Mouse (Mus musculus) midbrain, embryonic 13.5 days (tissue): Measurements from ENCODE around the gene 1700019D03Rik. TPM values are rescaled to one million over a fixed set of nuclear protein-coding genes. Genes with fewer than 3 reads are reported as not detected.

Experiments used
- ATAC-seq: fragments of 200-750 bp; cut with Nextera tagmentation; 2 replicates; pipeline ENCODE4 v1.8.0; 2017; ENCODE audit warnings: mild to moderate bottlenecking, moderate TSS enrichment, moderate library complexity
- H3K27ac ChIP-seq: fragments of 300-500 bp; sonication (generic); 2 replicates; pipeline ENCODE4 v1.5.1; 2015; ENCODE audit warnings: inconsistent platforms, mild to moderate bottlenecking, moderate library complexity
- H3K27me3 ChIP-seq: fragments of 300-500 bp; sonication (generic); 2 replicates; pipeline ENCODE4 v1.6.1; 2015; ENCODE audit warnings: mild to moderate bottlenecking, inconsistent platforms
- H3K36me3 ChIP-seq: fragments of 300-500 bp; sonication (generic); 2 replicates; pipeline ENCODE4 v1.6.1; 2015; ENCODE audit warnings: mild to moderate bottlenecking, inconsistent platforms
- H3K4me1 ChIP-seq: fragments of 300-500 bp; sonication (generic); replicated peaks from 2 replicates; pipeline ENCODE4 v1.6.1; 2015; ENCODE audit warnings: inconsistent platforms
- H3K4me2 ChIP-seq: fragments of 300-500 bp; sonication (generic); replicated peaks from 2 replicates; pipeline ENCODE4 v1.6.1; 2015; ENCODE audit warnings: moderate library complexity, mild to moderate bottlenecking, inconsistent platforms
- H3K4me3 ChIP-seq: fragments of 300-500 bp; sonication (generic); replicated peaks from 2 replicates; pipeline ENCODE4 v1.5.1; 2015; ENCODE audit warnings: mild to moderate bottlenecking, inconsistent platforms
- H3K9ac ChIP-seq: fragments of 300-500 bp; sonication (generic); replicated peaks from 2 replicates; pipeline ENCODE4 v1.6.1; 2015; ENCODE audit warnings: mild to moderate bottlenecking, inconsistent platforms
- H3K9me3 ChIP-seq: fragments of 300-500 bp; sonication (generic); 2 replicates; pipeline ENCODE4 v1.6.1; 2016; ENCODE audit warnings: mild to moderate bottlenecking, inconsistent platforms
- WGBS: fragments of 180-500 bp; shearing (Covaris S2); methylation state at CpG from one replicate; pipeline ENCODE4 v1.1.7; 2015; 5-methylcytosine and 5-hydroxymethylcytosine counted together
- polyA plus RNA-seq: library from polyadenylated mRNA; unstranded; fragments of >200 nt; fragmentation: Nextera tagmentation; extraction: Ambion mirVana; gene quantifications from 2 replicates; pipeline ENCODE4 v1.2.1, GENCODE M21; 2015

The 1700019D03Rik gene
- polyA plus RNA-seq, 1 experiment from 2014 or later = 0.83 TPM

GRCm38 (mm10) chr1:53015606-53016005 lies 4.4 kb downstream of the 1700019D03Rik start:
- 58% methylated on average over 5 of the region's 5 CpGs for WGBS
- H3K4me2 ChIP-seq = no peak overlapping the region
- no peak for ATAC-seq

GRCm38 (mm10) chr1:53014716-53015115 lies 5.3 kb downstream of the 1700019D03Rik start:
- H3K9me3 ChIP-seq = no peaks in the 10 kb centered on the region
- H3K36me3 ChIP-seq = no peaks in the 10 kb centered on the region
- H3K4me1 ChIP-seq = no peaks in the 10 kb centered on the region
- no peak overlapping the region for H3K9ac ChIP-seq
- ATAC-seq = no peak
- no peaks in the 10 kb centered on the region for H3K27me3 ChIP-seq
- WGBS = 94% methylated on average over 6 of the region's 6 CpGs
- H3K4me3 ChIP-seq = no peak overlapping the region
- no peak overlapping the region for H3K27ac ChIP-seq
- no peak overlapping the region for H3K4me2 ChIP-seq

More at GRCm38 (mm10) chr1:53015606-53016005, 4.4 kb downstream of the 1700019D03Rik start:
- no peak overlapping the region for H3K27ac ChIP-seq
- H3K9ac ChIP-seq = no peak overlapping the region
- H3K36me3 ChIP-seq = no peaks in the 10 kb centered on the region
- H3K9me3 ChIP-seq = no peaks in the 10 kb centered on the region
- no peaks in the 10 kb centered on the region for H3K4me1 ChIP-seq
- no peaks in the 10 kb centered on the region for H3K27me3 ChIP-seq
- no peak overlapping the region for H3K4me3 ChIP-seq

- no peak overlapping the region for H3K27ac ChIP-seq
- no peaks in the 10 kb centered on the region for H3K4me1 ChIP-seq
- H3K9ac ChIP-seq = no peak overlapping the region
- ATAC-seq = no peak
- no peak overlapping the region for H3K4me3 ChIP-seq
- no peaks in the 10 kb centered on the region for H3K9me3 ChIP-seq
- no peaks in the 10 kb centered on the region for H3K36me3 ChIP-seq
- H3K4me2 ChIP-seq = no peak overlapping the region
- H3K27me3 ChIP-seq = no peaks in the 10 kb centered on the region
- 69% methylated on average over 5 of the region's 5 CpGs for WGBS
These were observed 33.3 kb downstream of the 1700019D03Rik start for GRCm38 (mm10) chr1:52986692-52987091.

GRCm38 (mm10) chr1:52973198-52973597 lies 46.8 kb downstream of the 1700019D03Rik start:
- H3K4me3 ChIP-seq = no peak overlapping the region
- H3K4me1 ChIP-seq = peaks cover 4% of the 10 kb centered on the region
- 87% methylated on average over 5 of the region's 5 CpGs for WGBS
- ATAC-seq = no peak
- H3K27ac ChIP-seq = no peak overlapping the region
- H3K9ac ChIP-seq = no peak overlapping the region
- H3K9me3 ChIP-seq = no peaks in the 10 kb centered on the region
- H3K4me2 ChIP-seq = no peak overlapping the region
- no peaks in the 10 kb centered on the region for H3K36me3 ChIP-seq
- H3K27me3 ChIP-seq = no peaks in the 10 kb centered on the region

GRCm38 (mm10) chr1:52971881-52972503 lies 48.0 kb downstream of the 1700019D03Rik start:
- no peaks in the 10 kb centered on the region for H3K36me3 ChIP-seq
- H3K4me2 ChIP-seq = no peak overlapping the region
- no peak overlapping the region for H3K9ac ChIP-seq
- H3K4me1 ChIP-seq = peaks cover 4% of the 10 kb centered on the region
- H3K27ac ChIP-seq = no peak overlapping the region
- H3K9me3 ChIP-seq = no peaks in the 10 kb centered on the region
- WGBS = 74% methylated on average over 2 of the region's 2 CpGs
- no peaks in the 10 kb centered on the region for H3K27me3 ChIP-seq
- peak; percentile 76; the same call in 1 of the 2 replicates for ATAC-seq
- no peak overlapping the region for H3K4me3 ChIP-seq

GRCm38 (mm10) chr1:52964581-52964980 lies 55.4 kb downstream of the 1700019D03Rik start:
- Histone ChIP-seq H3K36me3 (no peaks in the 10 kb centered on the region), H3K9ac (no peak overlapping the region), H3K4me2 (no peak overlapping the region), H3K4me3 (no peak overlapping the region), H3K27ac (no peak overlapping the region), H3K27me3 (no peaks in the 10 kb centered on the region), H3K9me3 (no peaks in the 10 kb centered on the region), H3K4me1 (no peaks in the 10 kb centered on the region)
- no peak; the same call in 1 of the 2 replicates for ATAC-seq
- 70% methylated on average over 8 of the region's 8 CpGs for WGBS

- 75% methylated on average over 2 of the region's 2 CpGs for WGBS
These were observed 56.9 kb downstream of the 1700019D03Rik start for GRCm38 (mm10) chr1:52963097-52963496.

GRCm38 (mm10) chr1:52960191-52960590 lies 59.8 kb downstream of the 1700019D03Rik start:
- H3K4me2 ChIP-seq = no peak overlapping the region
- no peaks in the 10 kb centered on the region for H3K36me3 ChIP-seq
- no peaks in the 10 kb centered on the region for H3K4me1 ChIP-seq
- H3K9ac ChIP-seq = no peak overlapping the region
- no peak for ATAC-seq
- no peak overlapping the region for H3K4me3 ChIP-seq
- H3K27me3 ChIP-seq = no peaks in the 10 kb centered on the region
- no peaks in the 10 kb centered on the region for H3K9me3 ChIP-seq
- 87% methylated on average over 6 of the region's 6 CpGs for WGBS
- H3K27ac ChIP-seq = no peak overlapping the region

More at GRCm38 (mm10) chr1:52963097-52963496, 56.9 kb downstream of the 1700019D03Rik start:
- no peaks in the 10 kb centered on the region for H3K4me1 ChIP-seq
- H3K9me3 ChIP-seq = no peaks in the 10 kb centered on the region
- H3K4me2 ChIP-seq = no peak overlapping the region
- H3K9ac ChIP-seq = no peak overlapping the region
- H3K27me3 ChIP-seq = no peaks in the 10 kb centered on the region
- H3K27ac ChIP-seq = no peak overlapping the region
- no peak overlapping the region for H3K4me3 ChIP-seq
- ATAC-seq = no peak
- no peaks in the 10 kb centered on the region for H3K36me3 ChIP-seq

GRCm38 (mm10) chr1:52956746-52957145 lies 63.2 kb downstream of the 1700019D03Rik start:
- peaks cover 19% of the 10 kb centered on the region for H3K4me1 ChIP-seq
- no peak overlapping the region for H3K27ac ChIP-seq
- H3K9ac ChIP-seq = no peak overlapping the region
- no peak overlapping the region for H3K4me3 ChIP-seq
- no peaks in the 10 kb centered on the region for H3K27me3 ChIP-seq
- no peaks in the 10 kb centered on the region for H3K36me3 ChIP-seq
- no peak overlapping the region for H3K4me2 ChIP-seq
- no peak for ATAC-seq
- H3K9me3 ChIP-seq = no peaks in the 10 kb centered on the region
- WGBS = 56% methylated on average over 4 of the region's 4 CpGs

- H3K4me3 ChIP-seq = no peak overlapping the region
- no peak for ATAC-seq
- 40% methylated on average over 6 of the region's 6 CpGs for WGBS
These were observed 64.9 kb downstream of the 1700019D03Rik start for GRCm38 (mm10) chr1:52955102-52955501.

GRCm38 (mm10) chr1:52954456-52954855 lies 65.5 kb downstream of the 1700019D03Rik start:
- 87% methylated on average over 2 of the region's 2 CpGs for WGBS
- H3K4me3 ChIP-seq = no peak overlapping the region
- no peaks in the 10 kb centered on the region for H3K27me3 ChIP-seq
- H3K36me3 ChIP-seq = no peaks in the 10 kb centered on the region
- no peak overlapping the region for H3K9ac ChIP-seq
- ATAC-seq = no peak
- H3K4me1 ChIP-seq = peaks cover 19% of the 10 kb centered on the region
- H3K9me3 ChIP-seq = no peaks in the 10 kb centered on the region
- no peak overlapping the region for H3K27ac ChIP-seq
- no peak overlapping the region for H3K4me2 ChIP-seq

More at GRCm38 (mm10) chr1:52955102-52955501, 64.9 kb downstream of the 1700019D03Rik start:
- Histone ChIP-seq H3K4me1 (peaks cover 19% of the 10 kb centered on the region), H3K36me3 (no peaks in the 10 kb centered on the region), H3K27ac (no peak overlapping the region), H3K4me2 (no peak overlapping the region), H3K9ac (no peak overlapping the region), H3K9me3 (no peaks in the 10 kb centered on the region), H3K27me3 (no peaks in the 10 kb centered on the region)

GRCm38 (mm10) chr1:52953548-52953947 lies 66.4 kb downstream of the 1700019D03Rik start:
- H3K27ac ChIP-seq = no peak overlapping the region
- H3K9me3 ChIP-seq = no peaks in the 10 kb centered on the region
- H3K9ac ChIP-seq = no peak overlapping the region
- ATAC-seq = no peak
- no peaks in the 10 kb centered on the region for H3K36me3 ChIP-seq
- peak overlapping the region; percentile 99 for H3K4me2 ChIP-seq
- H3K4me3 ChIP-seq = peak overlapping the region; percentile 59
- peaks cover 19% of the 10 kb centered on the region for H3K4me1 ChIP-seq
- WGBS = 5% methylated on average over 4 of the region's 4 CpGs
- no peaks in the 10 kb centered on the region for H3K27me3 ChIP-seq
